Mouse (Mus musculus): ENCODE results near the gene Map3k12.

Map3k12 gene

DNA sequence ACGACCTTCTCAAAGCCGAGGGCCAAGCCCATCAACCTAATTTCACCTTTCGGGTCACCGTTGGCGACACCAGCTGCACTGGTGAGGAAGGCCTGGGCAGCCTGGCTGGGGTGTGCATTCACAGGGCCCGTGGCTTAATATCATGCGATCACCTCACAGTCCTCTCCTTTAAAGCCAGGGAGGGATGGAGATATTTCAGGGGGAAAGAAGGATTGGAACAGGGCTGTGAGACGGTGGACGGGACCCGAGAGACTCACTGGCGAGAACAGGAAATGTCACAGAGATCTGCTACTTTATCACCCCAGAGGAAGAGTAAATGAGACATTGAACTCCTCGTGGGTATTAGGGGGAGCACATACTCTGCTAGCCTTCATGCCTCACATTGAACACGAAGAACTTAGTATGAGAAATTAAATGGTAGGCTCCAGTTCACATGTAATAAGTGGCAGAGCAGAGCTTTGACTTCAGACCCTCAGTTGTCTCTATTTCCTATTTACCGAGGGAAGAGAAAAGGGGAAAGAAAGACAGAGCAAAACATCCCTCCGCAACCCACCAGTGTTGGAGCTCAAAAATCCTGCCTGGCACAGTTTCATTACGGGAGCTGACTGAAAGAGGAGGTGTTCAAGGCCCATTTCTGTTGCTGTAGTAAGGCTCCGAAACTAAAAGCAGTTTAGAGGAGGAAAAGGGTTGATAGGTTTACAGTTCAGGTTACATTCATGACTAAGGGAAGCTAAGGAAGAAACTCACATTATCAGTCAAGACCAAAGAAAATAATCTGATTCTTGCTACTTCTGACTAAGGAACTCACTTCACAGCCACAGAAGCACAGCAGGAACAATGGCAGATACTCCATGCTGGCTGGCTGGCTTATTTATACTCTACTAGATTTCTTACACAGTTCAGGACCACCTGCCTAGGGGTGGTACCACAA is 2.6 kb upstream of the Map3k12 start:
- 34% methylated on average over 17 of the region's 17 CpGs for WGBS

DNA sequence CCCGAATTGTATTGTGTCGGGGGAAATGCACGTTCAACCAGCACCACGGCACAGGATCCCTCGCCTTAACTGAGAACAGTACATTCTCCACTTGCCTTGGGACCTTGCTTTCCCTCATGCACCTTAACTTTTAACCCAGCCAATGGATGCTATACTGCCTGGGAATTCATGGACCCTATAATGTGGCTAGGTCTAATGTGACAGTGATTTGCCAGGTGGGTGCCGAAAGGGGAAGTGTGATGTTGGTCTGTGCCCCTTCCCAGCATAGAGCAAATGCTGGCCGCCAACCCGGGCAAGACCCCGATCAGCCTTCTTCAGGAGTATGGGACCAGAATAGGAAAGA is 2.0 kb upstream of the Map3k12 start:
- WGBS = 7% methylated on average over 9 of the region's 9 CpGs

DNA sequence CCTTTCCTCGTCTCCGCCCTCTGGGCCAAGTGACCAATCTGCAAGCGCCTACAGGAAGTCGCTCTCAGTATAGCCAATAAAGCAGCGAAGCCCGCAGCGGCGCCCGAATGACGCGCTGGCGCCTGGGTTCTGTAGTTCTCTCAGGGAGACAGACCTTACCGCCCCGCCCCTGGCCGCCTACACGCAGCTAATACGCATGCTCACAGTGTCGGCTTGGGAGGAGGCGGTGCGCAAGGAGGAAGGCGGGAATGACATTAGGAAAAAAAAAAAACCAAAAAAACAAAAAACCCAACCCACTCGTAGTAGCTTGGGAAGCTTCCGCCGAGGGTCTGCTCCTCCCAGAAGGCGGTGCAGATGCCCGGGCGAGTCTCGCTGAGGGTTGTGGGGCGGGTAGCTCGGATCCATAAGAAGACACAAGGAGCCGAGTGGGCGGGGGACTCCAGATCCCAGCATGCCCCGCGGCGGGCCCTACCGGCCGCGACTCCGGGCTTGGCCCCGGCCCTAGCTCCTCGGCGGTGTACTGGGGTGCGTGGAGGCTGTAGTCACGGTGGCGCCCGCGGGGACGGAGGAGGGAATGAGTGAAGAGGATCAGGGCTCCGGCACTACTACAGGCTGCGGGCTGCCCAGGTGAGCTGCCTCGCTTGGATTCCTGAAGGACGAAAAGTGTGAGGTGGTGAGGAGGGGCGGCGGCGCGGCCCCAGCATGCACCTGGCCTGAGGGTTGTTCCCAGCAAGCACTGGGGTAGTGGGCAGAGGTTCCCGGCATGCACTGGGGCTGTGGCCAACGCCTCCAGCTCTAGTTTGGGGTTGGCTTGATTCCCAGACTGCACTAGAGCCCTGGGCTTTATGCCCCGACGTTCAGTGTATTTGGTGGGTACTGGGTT is 1.4 kb upstream of the Map3k12 start, which contains the start of gene Tarbp2:
Tarbp2 (plus strand) TSS at position 217 of the 883 bp plus-strand sequence.
- under 1% methylated on average over 60 of the region's 60 CpGs for whole genome bisulfite sequencing

DNA sequence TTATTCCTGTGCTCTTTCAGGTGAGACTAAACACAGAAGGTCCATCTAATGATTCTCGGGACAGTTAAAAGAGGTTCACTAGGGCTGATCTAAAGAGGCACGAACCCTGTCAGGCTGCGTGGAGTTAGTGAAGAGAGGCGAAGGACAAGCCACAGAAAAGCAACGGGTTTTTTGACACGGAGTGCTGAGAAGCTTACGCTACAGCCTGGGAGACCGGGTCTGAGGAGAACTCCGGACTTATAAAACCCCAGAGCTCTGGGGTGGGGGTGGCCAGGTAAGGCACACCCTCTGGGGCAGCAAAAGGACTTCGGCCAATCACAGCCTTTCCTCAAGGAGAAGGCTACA is 739 bp upstream of the Map3k12 start:
- WGBS = 1% methylated on average over 10 of the region's 10 CpGs

GRCm38 (mm10) chr15:102516293-102516692 is 571 bp downstream of the Map3k12 start:
- 2% methylated on average over 12 of the region's 12 CpGs for WGBS

DNA sequence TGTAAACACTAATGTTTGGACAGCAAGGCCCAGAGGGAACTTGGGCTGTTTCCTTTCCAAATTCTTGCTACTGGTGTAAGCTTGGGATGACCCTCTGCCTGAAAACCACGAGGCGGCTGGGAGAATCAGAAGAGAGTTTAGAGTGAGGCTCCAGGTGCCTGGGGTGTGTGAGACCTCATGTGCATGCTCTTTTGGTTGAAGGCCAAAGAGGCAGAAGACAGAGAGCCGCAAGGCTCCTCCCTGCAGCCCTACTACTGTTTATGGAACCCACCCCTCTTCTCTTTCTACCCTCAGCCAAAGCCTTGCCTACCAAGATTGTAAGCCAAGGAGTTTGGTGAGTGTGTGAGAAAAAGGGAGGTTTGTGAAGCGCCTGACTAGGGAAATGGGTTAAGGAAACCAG is 1.1 kb downstream of the Map3k12 start:
- WGBS = 30% methylated on average over 4 of the region's 4 CpGs

GRCm38 (mm10) chr15:102515261-102515660 is 1.6 kb downstream of the Map3k12 start:
- WGBS = 72% methylated on average over 2 of the region's 2 CpGs

DNA sequence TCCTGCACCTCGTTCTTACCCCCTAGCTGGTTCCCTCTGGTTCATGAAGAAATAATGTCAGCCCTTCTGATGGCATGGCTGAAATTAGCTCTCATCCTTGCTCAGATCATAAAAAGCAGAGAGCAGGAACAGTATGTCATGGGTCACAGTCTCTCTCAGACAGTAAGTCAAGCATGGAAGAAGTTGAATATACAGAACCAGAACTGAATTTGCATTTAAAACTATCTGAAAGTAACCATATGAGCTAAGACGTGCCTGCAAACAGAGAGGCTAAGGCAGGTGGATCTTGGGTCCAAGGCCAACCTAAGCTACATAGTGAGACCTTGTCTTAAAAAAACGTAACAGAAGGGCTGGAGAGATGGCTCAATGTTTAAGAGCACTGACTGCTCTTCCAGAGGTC is 3.9 kb downstream of the Map3k12 start:
- WGBS = 64% methylated on average over 3 of the region's 3 CpGs

DNA sequence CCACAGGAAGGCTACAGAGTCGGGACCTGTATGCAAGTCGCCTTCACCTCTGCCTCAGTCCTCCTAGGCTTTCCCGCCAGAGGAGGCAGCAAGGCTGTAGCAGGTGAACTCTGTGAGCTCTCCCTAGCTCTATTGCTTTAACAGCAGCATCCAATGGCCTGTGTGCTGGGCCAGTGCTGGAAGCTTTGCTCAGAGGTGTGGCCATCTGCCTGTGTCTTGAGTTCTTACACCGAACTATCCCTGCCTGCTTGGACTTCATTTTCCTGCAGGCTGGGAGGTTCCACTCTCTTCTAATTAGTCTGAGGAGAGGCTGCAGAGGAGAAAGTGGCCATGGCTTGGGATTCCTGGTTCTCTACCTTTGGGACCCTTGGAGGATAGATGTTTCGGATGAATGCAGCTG is 4.9 kb downstream of the Map3k12 start:
- 42% methylated on average over 5 of the region's 5 CpGs for WGBS

GRCm38 (mm10) chr15:102511285-102511833 is 5.5 kb downstream of the Map3k12 start:
- WGBS = 21% methylated on average over 6 of the region's 6 CpGs

DNA sequence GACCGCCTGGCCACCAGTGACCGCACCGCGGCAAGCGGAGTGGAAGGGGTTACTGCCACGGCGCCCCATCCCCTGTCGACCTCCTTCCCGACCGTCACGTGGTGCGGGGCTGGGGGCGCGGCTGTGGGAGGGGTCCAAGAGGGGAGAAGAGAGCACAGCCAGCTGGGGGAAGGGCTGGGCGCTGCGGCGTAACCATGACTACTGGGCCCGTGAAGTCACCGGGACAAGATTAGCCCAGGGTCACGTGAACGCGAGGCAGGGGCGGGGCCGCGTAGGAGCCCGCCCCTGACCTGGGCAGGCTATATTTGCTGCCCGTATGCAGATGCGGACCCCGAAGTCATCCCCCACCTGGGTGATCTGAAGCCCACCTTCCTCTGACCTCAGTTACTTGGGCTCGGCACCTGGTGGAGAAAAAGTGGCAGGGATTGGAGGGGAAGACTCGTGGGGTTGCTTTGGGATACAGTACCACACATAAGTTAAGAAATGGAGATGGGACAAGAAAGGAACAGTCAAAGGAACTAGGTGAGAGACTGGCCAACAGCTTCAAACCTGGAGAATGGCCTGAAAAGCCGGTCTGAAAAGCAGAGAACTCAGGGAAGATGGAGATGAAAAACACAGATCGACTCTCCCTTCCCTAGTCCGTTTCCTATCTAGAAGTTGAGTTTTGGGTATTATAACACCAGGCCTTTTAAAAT is 6.1 kb downstream of the Map3k12 start:
- WGBS = 1% methylated on average over 32 of the region's 34 CpGs

GRCm38 (mm10) chr15:102510110-102510509 is 6.8 kb downstream of the Map3k12 start:
- WGBS = 4% methylated on average over 9 of the region's 9 CpGs

DNA sequence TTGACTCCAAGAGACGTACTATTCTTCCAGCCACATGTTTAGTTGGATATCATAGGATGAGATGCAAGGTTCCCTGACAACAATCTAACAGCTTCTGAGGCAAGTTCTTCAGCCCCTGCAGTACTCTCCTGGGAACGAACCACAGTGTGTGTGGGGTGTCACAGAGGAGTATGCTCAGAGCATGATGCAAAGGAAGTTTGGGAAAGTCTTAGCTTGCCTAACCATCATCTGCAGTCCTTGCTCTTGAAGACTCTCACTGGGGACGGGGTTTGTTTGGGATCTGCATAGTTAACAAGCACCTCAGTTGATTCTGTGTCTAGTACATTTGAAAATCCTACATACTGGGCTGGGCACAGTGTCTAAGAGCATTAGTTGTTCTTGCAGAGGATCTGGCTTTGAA is 8.5 kb downstream of the Map3k12 start:
- 53% methylated on average over 3 of the region's 3 CpGs for WGBS

- WGBS = 100% methylated on average over 1 of the region's 1 CpGs
Observed at GRCm38 (mm10) chr15:102506864-102507263, 10.0 kb downstream of the Map3k12 start.

DNA sequence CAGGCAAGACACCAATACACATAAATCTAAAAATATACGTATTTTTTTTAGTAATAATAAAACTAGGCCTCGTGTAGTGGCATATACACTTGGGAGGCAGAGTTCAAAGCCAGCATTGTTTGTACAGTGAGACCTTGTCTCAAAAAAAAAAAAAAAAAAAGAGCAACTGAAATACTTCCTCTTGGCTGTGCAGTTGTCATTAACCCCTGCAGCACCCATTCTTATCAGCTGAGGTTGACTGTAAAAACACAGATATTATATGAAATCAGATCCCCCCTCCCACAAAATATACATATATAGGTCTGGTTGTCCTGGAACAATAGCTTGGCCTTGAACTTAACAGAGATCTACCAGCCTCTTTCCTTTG is 10.4 kb downstream of the Map3k12 start:
- 22% methylated on average over 2 of the region's 2 CpGs for WGBS

DNA sequence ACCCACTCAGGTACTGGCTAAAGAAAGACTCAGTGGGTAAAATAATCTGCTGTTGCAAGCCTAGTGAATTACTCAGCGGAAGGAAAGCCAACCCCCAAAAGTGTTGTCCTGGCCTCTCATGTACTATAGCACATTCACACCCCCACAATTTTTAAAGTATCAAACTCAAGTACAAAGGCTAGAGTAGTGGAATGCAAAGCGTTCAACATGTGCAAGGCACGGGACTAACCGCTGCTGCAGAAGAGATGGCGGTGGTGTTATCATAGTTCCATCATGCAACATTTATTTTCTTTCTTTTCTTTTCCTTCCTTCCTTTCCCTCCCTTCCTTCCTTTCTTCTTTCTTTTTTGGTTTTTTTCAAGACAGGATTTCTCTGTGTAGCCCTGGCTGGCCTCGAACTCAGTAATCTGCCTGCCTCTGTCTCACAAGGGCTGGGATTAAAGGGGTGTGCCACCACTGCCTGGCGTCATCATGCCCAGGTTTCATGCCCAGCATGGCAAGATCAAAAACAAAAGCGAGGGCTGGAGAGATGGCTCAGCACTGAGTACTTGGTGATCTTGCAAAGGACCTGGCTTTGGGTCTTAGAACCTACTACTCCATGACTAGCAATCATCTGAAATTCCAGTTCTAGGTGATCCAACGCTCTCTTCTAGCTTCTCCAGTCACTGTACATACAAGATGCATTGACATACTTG is 10.9 kb downstream of the Map3k12 start:
- WGBS = 51% methylated on average over 9 of the region's 9 CpGs

GRCm38 (mm10) chr15:102505073-102505769 is 11.6 kb downstream of the Map3k12 start:
- WGBS = 56% methylated on average over 12 of the region's 12 CpGs

- 89% methylated on average over 9 of the region's 9 CpGs for WGBS
Observed at GRCm38 (mm10) chr15:102503924-102504782, 12.7 kb downstream of the Map3k12 start.

GRCm38 (mm10) chr15:102503447-102503846 is 13.4 kb downstream of the Map3k12 start, which contains the start of gene Gm10337:
TSS of gene Gm10337 (plus strand) at chr15:102503722.
- WGBS = 42% methylated on average over 1 of the region's 1 CpGs
